Mouse (Mus musculus) urinary bladder, postnatal 10 days (tissue): ENCODE results near the gene Hrk.

Experiments
- DNase-seq: peaks from one replicate; pipeline ENCODE4 v3.0.0; 2022; ENCODE audit warnings: low spot score

Hrk gene

DNA sequence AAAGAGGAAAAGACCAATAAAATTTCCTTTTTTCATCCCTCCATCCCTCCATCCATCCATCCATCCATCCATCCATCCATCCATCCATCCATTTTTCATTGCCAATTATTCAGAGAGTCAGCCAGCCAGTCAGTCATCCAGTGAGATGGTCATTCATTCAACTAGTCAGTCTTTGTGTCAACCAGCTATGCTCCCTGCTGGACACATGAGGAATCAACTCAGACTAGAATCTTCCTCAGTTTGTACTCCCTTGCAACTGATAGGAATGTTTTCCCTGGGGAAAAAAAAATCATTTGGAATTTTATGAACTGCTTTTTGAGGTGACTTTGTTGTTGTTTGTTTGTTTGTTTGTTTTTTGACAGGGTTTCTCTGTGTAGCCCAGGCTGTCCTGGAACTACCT is 1.0 kb downstream of the Hrk start:
- DNase-seq = no peak

DNA sequence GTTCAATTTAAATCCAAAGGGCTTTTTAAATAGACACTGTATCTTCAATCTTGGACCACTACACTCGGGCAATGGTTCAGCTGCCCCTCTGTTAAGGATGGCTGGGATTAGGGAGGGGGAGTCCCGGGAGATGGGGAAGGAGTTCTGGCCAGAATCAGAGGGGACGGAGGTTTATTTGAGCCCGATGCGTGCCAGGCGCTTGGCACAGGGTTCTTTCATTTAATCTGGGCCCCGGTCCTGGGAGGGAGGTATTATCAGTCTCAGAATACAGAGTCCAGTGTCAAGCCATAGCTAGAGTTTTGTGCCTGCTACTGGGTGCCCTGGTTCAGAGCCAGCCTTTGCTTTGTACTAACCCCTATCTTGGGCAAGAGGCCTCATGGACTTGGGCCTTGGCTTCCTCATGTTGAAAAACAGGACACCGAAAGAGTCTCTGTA is 3.1 kb downstream of the Hrk start:
- no peak for DNase-seq

DNA sequence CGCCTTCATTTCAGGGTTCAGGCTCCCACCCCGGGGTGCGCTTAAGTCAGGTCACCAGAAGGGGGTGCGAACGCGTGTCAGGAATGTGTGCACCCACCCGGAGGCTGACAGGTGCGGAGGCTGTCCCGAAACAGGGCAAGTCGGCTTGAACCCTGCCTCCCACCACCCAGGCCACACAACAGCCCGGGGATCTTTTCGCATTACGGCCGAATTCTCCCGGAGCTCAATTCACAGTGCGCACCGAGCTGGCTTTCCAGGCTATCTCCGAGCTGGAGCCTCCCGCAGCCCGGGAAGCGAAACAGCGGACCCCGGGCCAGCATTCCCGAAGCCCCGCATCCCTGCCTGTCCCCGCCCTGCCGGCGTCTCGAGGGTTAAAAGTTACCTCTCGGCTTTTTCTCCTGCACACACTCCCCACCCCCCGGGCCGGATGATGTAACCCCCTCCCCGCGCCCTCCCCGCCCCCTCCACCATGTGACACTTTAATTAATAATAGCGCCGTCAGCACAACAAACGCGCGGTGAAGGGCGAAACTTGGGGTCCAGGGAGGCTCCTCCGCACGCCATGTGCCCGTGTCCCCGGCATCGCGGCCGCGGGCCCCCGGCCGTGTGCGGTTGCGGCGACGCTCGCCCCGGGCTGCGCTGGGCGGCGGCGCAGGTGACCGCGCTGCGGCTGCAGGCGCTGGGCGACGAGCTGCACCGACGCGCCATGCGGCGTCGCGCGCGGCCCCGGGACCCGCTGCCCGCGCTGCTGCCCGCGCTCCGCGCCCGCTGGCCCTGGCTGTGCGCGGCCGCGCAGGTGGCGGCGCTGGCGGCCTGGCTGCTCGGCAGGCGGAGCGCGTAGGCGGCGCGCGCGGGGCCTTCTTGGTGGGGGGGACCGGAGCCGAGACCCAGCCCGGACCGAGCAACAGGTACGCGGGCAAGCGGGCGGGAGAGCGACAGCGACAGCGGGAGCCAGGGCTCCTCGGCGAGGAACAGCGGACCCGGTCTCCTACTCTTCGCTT is 5.1 kb downstream of the Hrk start:
- no peak for DNase-seq

DNA sequence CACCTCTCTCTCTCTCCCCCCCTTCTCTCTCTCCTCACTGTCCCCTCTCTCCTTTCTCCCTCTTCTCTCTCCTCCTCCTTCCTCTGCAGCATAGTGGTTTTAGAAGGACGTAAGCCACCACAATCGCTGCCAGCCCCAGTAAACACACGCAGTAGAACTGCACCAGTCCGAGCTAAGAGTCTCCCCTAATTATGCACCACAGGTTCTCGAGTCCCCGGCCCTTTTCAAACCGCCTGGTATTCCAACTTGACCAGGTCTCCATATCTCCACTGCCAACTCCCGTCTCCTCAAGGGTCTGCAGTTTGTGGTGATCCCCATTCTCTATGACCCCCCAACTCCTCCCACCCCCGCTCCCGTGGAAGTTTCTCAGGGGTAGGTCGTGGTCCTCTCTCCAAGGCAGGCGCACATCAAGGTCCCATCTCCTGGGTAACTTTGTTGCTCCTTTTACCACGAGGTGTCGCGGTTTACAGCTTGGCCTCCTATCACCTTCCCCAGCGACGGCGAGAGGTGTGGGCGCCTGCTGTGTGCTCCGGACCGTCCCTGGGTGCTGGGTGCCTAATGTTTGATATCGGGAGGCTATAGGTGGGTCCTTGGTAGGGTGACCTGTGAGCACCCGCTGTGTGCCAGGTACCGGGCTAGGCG is 6.6 kb downstream of the Hrk start:
- no peak for DNase-seq

DNA sequence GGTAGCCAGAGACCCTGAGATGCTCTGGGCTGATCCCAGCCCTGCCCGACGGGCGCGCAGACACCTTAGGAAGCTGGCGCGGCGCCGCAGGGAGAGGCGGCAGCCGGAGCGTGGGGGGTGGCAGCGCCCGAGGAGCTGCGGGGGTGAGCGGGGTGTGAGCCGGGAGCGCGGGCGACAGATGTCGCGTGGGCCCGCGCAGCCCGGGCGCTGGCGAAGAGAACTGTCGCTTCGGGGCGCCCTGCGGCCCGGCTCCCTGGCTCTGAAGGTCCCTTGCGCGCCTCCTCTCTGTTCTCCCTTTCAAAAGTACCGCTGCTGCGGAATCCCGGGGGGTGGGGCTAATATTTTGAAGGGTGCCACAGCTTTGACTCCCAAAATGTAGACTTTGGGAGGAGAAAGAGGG is 7.2 kb downstream of the Hrk start:
- DNase-seq = no peak

DNA sequence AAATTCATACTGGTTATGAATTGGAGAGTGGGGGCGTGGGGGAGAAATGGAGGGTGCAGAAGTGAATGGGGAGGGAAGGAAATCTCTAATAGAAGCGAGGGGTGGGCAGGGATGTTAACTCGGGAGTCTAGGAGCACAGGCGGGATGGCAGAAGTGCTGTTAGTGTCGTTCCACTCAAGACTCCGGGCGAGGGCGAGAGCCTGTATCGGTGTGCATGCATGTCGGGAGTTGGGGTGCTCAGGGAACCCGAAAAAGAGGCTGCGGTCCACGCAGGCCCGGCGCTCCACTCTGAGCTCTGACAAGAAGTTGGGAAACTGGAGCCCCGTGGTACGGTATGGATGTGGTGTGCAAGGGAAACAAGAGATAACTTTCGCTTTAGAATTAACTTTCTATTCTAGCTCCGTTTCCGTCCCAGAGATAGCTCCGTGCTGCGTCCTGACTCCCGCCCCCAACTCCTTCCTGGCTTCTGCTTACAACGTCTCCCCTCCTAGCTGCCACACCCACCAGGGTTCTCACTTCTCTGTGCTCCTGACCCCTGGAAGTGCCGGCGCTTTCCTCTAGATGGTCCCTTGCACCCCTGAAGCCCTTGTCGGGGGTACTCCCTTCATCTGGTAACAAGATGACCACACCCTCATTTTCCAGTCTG is 7.8 kb downstream of the Hrk start:
- no peak for DNase-seq

DNA sequence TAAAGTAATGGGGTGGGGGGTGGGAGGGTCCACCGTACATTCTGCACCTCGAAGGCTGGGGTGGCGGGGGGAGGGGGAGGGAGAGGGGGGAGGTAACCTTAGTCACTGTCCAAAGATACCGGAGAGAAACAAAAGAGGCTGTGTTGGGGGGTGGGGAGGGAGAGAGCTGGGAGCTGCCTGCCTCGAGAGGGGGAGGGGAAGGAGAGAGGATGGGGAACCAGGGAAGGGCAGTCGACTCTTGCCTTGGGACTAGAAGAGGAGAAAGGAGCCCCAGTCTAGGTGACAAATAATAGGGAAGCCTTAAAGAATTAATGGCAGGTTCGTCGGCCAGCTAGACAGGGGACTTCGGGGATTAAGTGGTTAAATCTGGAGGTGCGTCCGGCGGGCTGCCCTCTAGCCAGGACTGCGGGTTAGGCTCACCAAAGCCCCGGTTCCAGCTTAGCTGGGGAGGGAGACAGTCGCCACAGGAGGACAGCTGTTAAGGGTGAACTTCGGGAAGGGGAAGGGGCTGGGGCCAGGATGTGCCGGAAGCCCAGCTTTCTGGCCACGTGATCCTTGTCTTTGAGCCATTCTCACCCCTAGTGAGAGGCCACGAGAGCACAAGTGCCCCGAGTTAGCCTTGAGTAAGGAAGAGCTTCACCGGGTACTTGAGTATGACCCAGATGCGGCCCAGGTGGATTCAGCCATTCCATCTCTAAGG is 10.0 kb downstream of the Hrk start:
- DNase-seq = no peak

DNA sequence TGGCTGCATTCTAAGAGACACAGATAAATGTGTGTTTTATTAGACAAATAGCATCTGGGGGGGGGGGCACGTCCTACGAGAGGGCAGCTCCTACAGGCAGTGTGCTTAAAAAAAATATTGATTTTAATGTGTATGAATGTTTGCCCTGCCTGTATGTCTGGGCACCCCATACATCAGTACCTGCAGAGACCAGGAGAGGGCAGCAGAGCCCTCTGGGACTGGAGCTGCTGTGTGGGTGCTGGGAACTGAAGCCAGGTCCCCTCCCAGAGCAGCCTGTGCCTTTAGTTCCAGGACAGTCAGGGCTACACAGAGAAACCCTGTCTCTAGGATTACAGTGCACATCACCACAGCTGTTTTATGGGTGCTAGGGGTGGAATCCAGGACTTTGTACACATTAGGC is 10.7 kb downstream of the Hrk start:
- DNase-seq = no peak

DNA sequence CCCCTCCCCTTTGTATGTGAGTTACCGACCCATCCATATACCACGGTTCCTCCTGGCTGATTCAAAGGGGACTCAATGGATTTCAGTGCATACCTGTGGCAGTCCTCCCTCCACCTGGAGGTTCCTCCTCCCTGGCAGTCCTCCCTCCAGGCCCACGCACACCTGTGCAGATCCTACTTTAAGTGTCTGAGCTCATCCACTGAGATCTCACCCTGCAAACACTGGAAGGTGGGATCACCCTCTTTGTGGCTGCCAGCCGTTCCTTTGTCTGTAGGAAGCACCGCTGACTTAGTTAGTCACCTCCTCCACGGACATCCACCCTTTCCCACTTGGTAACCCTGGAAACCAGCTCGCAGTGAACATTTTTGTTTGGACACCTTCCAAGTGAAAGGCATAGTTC is 13.2 kb downstream of the Hrk start:
- no peak for DNase-seq

DNA sequence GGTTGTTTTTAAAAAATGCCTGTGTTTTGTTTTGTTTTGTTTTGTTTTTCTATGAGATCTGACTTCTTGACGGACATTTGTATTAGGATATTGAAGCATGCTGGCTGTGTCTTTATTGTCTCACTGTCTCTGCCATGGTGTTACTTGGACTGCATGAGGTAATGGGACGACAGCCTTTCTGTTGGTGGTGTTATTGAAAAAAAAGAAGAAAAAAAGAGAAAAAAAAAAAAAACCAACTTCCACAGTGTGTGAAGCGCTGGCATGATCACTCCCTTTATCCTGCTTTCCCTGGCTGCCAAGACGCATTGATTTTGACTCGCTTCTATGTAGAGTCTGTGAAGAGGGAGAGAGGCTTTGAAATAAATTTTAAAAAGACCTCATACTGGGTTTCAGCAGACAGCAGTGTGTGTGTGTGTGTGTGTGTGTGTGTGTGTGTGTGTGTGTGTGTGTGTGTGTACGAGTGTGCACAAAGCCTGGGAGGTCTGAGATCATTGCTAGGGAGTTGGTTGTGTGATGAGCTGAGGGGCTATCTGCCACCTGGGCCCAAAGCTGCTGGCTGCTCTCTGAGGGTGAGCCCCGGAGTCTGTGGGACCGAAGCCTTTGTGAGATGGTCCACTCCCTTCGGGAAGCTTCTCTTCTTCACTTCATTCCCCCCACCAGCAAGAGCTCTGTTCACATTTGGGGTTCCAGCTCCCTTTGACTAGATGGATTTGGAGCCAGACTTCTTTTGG is 22.6 kb downstream of the Hrk start:
- DNase-seq = no peak

DNA sequence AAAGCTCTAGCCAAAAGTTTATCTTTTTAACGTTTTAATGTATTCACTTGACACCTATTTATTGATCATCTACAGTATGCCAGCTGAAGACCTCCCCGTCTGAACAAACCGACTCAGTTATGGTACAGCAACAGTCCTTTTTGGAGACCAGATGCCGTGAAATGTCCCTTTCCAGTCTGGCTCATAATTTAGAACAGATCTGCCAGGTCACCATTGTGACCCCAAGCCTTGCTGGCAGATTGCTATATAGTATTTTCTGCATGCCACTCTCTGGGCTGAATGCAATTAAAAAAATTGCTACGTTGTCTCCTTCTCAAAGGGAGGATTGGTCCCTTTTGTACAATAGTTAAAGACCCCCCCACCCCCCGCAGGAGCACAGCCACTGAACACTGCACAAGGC is 23.9 kb downstream of the Hrk start:
- no peak for DNase-seq

DNA sequence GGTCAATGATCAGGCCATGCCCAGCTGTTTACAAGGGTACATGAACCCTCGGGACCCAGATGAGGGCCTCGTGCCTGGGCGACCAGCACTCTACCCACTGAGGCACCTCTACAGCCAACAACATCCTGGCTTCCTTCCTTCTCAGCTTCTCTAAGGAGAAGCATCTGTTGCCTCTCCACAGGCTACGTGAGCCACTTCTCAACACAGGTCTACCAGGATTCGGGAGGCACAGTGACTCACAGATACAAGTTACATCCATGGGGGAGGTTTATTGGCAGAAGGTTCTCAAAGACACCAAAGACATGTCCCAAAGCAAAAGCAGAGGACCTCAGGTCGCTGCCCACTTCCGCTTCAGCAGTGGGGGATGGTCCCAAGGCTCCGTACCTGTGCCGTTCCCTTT is 26.0 kb downstream of the Hrk start:
- DNase-seq = no peak

DNA sequence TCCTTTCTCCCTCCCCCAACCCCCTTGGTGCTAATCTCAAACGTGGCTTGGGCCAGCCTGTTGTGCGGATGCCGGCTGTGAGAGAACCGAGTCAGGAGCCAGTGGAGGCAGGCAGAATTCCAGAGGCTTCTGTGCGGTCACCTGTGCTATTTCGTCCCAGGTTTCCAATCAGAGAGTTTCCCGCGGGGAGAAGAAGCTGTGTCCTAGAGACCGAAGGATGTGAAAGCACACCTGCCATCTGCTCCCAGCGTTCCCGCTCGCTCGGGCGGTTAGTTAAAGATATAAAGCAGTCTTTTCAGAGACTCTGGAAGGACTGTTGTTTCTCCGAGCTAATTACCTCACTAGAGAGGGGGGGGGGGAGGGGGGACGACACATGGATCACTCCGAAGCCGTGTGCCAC is 27.8 kb downstream of the Hrk start:
- no peak for DNase-seq

DNA sequence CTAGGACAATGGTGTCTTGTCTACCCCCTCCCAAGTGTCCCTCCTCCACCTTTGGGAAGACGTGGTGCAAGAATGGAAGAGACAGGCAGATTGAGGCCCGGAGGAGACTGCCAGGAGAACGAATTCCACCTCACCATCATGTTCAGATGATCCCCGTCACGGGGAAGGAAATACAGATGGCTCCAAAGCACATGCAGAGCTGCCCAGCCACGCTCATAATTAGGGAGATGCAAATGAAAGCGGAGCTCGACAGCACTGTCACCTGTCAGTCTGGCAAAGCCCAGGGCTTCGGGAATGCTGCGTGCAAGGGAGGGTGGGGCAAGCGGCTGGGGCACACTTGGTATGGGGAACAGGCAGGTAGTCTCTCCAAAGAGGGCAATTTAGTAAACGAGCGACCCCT is 33.0 kb downstream of the Hrk start:
- no peak for DNase-seq

DNA sequence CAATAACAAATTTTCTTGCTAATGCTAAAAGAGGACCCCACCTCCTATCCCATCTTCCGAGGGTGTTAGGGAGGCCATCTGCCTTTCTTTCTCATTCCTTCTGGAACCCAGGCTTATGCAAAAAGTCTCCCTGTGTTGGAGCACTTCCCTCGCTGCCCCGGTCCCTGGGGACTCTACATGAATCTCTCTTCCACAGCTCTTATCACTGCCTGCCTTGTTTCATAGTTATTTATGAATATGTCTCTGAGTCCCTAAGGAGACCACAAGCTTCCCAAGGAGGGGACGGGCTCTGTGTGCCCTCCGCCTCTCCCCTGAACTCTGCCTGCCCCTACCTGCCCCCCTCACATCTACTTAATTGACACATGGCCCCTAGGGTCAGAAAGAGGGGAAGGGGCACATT is 35.2 kb downstream of the Hrk start:
- DNase-seq = no peak

DNA sequence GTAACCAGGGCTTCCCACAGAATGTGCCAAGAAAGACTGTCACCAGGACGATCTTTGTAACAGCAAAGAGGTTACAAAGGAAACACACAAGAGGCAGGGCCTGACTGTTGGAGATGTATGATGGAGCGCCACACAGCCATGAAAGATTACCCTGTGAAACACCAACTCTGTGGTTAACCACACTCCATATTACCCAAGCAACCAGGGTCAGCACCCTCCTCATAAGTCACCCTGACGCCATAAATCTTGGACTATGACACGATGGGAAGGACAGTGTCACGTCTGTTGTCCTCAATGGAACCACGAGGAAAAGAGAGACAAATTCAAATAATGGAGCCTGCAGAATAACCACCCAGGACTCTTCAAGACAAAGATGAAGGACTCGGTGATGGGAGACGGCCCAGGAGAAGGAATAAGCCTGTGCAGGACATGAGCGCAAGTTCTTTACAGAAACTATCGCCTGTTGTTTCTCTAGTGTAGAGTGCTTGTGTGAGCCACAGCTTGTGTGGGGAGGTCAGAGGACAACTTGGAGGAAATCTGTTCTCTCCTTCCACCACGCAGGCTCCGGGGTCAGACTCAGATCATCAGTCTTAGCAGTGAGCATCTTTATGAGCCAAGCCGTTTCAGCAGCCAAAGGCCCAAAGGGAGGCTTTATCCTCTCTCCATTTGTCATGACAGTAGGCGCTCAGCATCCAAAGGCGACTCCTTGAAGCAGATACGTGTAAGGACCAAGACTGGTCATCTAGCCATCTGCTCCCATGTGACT is 40.4 kb downstream of the Hrk start:
- DNase-seq = no peak

DNA sequence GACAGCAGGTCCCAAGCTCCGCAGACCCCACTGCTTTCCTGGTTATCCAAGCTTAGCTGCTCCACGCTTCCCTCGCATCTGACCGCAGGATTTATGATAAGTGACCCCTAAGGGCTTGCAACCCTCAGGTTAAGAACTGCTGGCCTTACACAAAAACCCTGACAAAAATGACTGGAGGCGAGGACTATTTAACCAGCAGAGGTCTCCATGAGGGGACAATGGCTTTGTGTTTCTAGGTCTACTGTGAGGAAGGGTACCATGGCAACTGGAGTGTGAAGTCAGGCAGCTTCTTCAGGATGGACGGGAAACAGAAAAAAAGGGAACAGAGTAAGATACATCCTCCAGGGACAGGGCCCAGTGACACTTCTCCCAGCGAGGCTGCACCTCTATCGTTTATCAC is 41.4 kb downstream of the Hrk start:
- no peak for DNase-seq

DNA sequence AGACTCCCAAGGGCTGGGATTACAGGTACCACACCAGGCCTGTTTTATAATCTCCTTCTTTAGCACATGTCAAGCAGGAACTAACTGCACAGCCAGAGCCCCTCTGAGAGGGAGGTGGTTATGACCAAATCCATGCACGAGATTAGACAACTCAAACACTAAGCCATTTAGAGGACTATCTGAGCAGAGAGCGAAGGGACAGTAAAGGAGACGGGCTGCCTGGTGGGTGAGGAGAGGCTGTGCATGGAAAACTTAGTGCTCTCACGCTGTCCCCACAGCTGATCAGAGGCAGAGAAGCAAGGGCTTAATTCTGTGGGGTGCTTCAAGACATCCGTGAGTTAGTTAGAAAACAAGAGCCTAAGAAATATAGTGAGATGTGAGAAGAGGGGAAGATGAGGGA is 49.6 kb downstream of the Hrk start:
- DNase-seq = no peak

DNA sequence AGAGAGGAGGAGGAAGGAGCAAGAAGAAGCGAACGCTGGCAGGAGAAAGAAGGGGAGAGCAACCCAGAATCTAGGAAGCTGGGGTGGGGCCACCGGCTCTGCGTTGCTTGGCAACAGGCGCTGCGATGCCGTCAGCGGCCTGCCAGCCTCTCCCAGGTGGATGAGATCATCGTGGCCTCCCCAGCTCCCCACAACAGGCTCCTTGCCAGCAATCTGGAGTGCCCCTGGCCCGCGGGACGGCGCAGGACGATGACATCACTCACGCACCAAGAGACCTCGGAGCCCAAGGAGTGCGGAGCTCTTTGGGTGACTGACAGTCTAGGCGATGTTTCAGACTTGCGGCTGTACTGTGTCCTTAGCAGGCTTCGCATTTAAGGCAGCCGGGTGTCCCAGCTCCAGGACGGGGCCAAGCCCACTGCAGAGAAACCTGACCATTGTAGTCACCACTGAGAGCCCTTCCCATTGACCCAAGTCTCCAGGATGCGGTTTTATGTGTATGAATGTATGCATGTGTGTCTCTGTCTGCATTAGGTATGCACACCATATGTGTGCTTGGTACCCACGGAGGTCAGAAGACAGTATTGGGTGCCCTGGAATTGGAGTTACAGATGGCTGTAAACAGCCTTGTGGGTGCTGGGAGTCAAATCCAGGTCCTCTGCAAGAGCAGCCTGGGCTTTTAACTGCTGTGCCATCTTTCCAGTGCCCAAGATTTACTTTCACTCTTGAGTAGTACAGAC is 50.1 kb downstream of the Hrk start:
- DNase-seq = peak; percentile 28

DNA sequence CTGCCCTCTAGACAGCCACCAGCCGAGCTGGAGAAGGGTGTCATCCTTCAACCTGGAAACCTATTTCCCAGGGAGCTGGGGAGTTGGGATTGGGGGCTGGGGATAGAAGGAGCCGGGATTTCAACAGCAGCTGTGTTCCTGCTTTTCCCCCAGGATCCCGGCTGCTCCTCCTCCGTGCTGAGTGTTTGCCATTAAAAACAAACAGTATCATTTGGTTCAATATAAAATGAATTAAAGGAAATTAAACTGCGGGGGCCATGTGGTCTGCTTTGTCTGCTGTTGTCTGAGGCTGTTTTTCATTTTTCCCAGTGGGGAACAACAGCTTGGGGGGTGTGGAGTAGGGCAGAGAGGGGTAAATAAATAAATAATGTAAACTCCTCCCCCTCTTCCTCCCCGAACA is 53.0 kb downstream of the Hrk start:
- no peak for DNase-seq
